Mouse (Mus musculus): ENCODE measurements around the gene Psmd4.
"Not testable (repeated sequence)": the region's sequence is repeated elsewhere in the genome, so short reads cannot be mapped to it uniquely, and the experiment has no call there.

GRCm38 (mm10) chr3:95020956-95021355 is 21.5 kb downstream of the Psmd4 start:
- TF ChIP-seq CHD2 (IDR thresholded peaks at IDR 0.05; ENCODE audit: low read depth, low read length); ZC3H11A (IDR thresholded peaks at IDR 0.05; ENCODE audit: borderline replicate concordance, low read depth, low read length); ZNF384 (IDR thresholded peaks at IDR 0.05; ENCODE audit: low read depth, low read length); HCFC1 (IDR thresholded peaks at IDR 0.05; ENCODE audit: borderline replicate concordance, insufficient read depth, low read length); MAFK (IDR thresholded peaks at IDR 0.05; ENCODE audit: insufficient read depth, low read depth, low read length): not testable (repeated sequence)

Measured in ES-E14 (cell line).